Mouse (Mus musculus) hindbrain, embryonic 10.5 days (tissue): Measurements from ENCODE around the gene Adgrd1. TPM values are rescaled to one million over a fixed set of nuclear protein-coding genes. Genes with fewer than 3 reads are reported as not detected.

Experiments used
- DNase-seq: peaks from one replicate; pipeline ENCODE4 v3.0.0-alpha.2; 2017; ENCODE audit warnings: low spot score
- H3K27ac ChIP-seq: fragments of 300-500 bp; sonication (generic); 2 replicates; pipeline ENCODE4 v1.5.1; 2016; ENCODE audit warnings: mild to moderate bottlenecking, moderate library complexity
- H3K27me3 ChIP-seq: fragments of 300-500 bp; sonication (generic); 2 replicates; pipeline ENCODE4 v1.6.1; 2016; ENCODE audit warnings: mild to moderate bottlenecking; ENCODE audit not compliant: poor library complexity, insufficient read depth, severe bottlenecking
- H3K36me3 ChIP-seq: fragments of 300-500 bp; sonication (generic); 2 replicates; pipeline ENCODE4 v1.6.1; 2016; ENCODE audit warnings: mild to moderate bottlenecking, moderate library complexity
- H3K4me1 ChIP-seq: fragments of 300-500 bp; sonication (generic); replicated peaks from 2 replicates; pipeline ENCODE4 v1.6.1; 2016; ENCODE audit warnings: mild to moderate bottlenecking
- H3K4me3 ChIP-seq: fragments of 300-500 bp; sonication (generic); 2 replicates; pipeline ENCODE4 v1.5.1; 2016; ENCODE audit warnings: mild to moderate bottlenecking, moderate library complexity
- H3K9me3 ChIP-seq: fragments of 300-500 bp; sonication (generic); 2 replicates; pipeline ENCODE4 v1.6.1; 2016; ENCODE audit warnings: mild to moderate bottlenecking, moderate library complexity
- WGBS: fragments of 180-500 bp; shearing (Covaris S2); methylation state at CpG from one replicate; pipeline ENCODE4 v1.1.7; 2016; 5-methylcytosine and 5-hydroxymethylcytosine counted together
- polyA plus RNA-seq: library from polyadenylated mRNA; unstranded; fragments of >200 nt; fragmentation: Nextera tagmentation; extraction: Ambion mirVana; gene quantifications from 2 replicates; pipeline ENCODE4 v1.2.1, GENCODE M21; 2016

Gene Adgrd1
- polyA plus RNA-seq, 1 experiment from 2014 or later, result 0.13 TPM

- Histone ChIP-seq H3K4me1 (peaks cover 29% of the 10 kb centered on the region), H3K27me3 (no peaks in the 10 kb centered on the region), H3K4me3 (no peak overlapping the region), H3K9me3 (no peaks in the 10 kb centered on the region), H3K36me3 (no peaks in the 10 kb centered on the region), H3K27ac (peak overlapping the region; percentile 70; the same call in 1 of the 2 replicates)
- WGBS, result 70% methylated on average over 5 of the region's 5 CpGs
- no peak for DNase-seq
These were observed 72.5 kb downstream of the Adgrd1 start for GRCm38 (mm10) chr5:129169090-129169489.

DNA sequence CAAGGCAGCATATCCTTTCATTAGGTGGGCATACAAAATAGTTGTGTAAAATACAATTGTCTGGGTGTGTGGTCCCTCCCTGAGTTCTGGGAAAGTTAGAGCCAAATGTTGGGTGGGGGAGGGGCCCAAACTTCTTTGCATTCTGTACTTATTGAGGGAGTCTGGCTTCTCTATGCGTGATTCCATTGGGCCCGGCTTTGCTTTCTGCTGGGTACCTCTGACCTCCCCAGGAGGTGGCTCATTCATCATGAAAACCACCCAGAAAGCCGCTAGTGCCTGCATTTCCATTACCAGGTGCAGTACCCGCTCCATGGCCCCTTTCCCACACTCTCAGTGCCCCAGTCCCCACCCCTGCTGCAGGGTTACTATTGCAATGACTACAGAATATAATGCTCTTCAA, 73.0 kb downstream of the Adgrd1 start:
- no peaks in the 10 kb centered on the region for H3K9me3 ChIP-seq
- peaks cover 26% of the 10 kb centered on the region for H3K4me1 ChIP-seq
- WGBS, result 11% methylated on average over 4 of the region's 4 CpGs
- peak overlapping the region; percentile 70 for H3K27ac ChIP-seq
- no peak for DNase-seq
- no peaks in the 10 kb centered on the region for H3K27me3 ChIP-seq
- no peak overlapping the region for H3K4me3 ChIP-seq
- H3K36me3 ChIP-seq, result no peaks in the 10 kb centered on the region

DNA sequence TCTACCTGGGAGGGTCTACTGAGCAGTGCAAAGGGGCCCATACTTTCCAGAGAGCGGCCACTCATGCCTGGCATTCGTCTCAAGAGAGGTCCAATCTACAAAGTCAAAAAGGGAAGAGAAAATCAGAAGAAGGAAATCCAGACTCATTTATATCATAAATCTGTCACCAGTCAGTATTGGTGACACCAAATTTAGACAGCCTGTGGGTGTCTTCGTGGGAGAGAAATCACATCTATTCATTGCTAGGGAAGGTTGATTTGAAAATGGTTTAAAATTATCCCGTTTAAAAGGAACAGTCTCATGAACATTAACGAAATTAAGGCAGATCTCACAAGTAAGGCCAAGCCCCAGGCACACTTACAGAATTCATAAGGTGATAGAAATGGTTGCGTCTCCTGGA, 76.0 kb downstream of the Adgrd1 start:
- Histone ChIP-seq H3K36me3 (no peaks in the 10 kb centered on the region), H3K27me3 (no peaks in the 10 kb centered on the region), H3K4me3 (no peak overlapping the region), H3K4me1 (peaks cover 28% of the 10 kb centered on the region), H3K9me3 (no peaks in the 10 kb centered on the region), H3K27ac (no peak overlapping the region)
- WGBS, result 94% methylated on average over 6 of the region's 6 CpGs
- DNase-seq, result no peak

DNA sequence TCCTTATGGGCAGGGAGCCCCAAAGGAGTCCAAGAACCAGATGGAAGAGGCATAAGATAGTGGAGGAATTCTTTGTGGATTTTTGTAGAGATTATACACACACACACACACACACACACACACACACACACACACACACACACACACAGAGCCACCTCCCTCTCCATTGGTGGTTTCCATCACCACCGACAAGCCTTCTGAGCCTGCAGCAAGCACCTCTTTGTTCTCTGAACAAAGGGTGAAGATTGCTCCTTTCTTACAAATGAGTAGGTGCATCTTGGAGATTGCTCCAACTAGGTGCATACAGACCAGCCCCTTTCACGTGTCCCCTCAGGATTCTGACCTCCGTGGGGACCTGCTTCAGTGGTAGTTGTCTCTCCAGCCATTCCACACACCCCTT, 79.4 kb downstream of the Adgrd1 start:
- peaks cover 12% of the 10 kb centered on the region for H3K4me1 ChIP-seq
- 36% methylated on average over 3 of the region's 3 CpGs for WGBS

GRCm38 (mm10) chr5:129177697-129178511, 81.4 kb downstream of the Adgrd1 start:
- no peak overlapping the region for H3K4me3 ChIP-seq
- H3K4me1 ChIP-seq, result peaks cover 26% of the 10 kb centered on the region
- WGBS, result 52% methylated on average over 14 of the region's 14 CpGs
- H3K27ac ChIP-seq, result no peak overlapping the region
- peak; percentile 86 for DNase-seq
- peaks cover 20% of the 10 kb centered on the region for H3K27me3 ChIP-seq
- H3K36me3 ChIP-seq, result no peaks in the 10 kb centered on the region
- no peaks in the 10 kb centered on the region for H3K9me3 ChIP-seq

More for the DNA sequence above, 79.4 kb downstream of the Adgrd1 start:
- Histone ChIP-seq H3K36me3 (no peaks in the 10 kb centered on the region), H3K27ac (peak overlapping the region; percentile 70), H3K9me3 (no peaks in the 10 kb centered on the region), H3K4me3 (no peak overlapping the region), H3K27me3 (peaks cover 14% of the 10 kb centered on the region)
- no peak for DNase-seq

- 92% methylated on average over 6 of the region's 6 CpGs for WGBS
- peaks cover 39% of the 10 kb centered on the region for H3K4me1 ChIP-seq
These were observed 82.8 kb downstream of the Adgrd1 start for GRCm38 (mm10) chr5:129179356-129179755.

GRCm38 (mm10) chr5:129179995-129180714, 83.6 kb downstream of the Adgrd1 start:
- Histone ChIP-seq H3K4me3 (no peak overlapping the region), H3K36me3 (no peaks in the 10 kb centered on the region), H3K27me3 (peaks cover 25% of the 10 kb centered on the region), H3K4me1 (peaks cover 46% of the 10 kb centered on the region), H3K9me3 (no peaks in the 10 kb centered on the region), H3K27ac (no peak overlapping the region)
- DNase-seq, result no peak
- WGBS, result 87% methylated on average over 17 of the region's 17 CpGs

More at GRCm38 (mm10) chr5:129179356-129179755, 82.8 kb downstream of the Adgrd1 start:
- H3K27me3 ChIP-seq, result peaks cover 23% of the 10 kb centered on the region
- H3K4me3 ChIP-seq, result no peak overlapping the region
- no peak overlapping the region; the same call in 1 of the 2 replicates for H3K27ac ChIP-seq
- DNase-seq, result no peak
- H3K9me3 ChIP-seq, result no peaks in the 10 kb centered on the region
- no peaks in the 10 kb centered on the region for H3K36me3 ChIP-seq

GRCm38 (mm10) chr5:129180715-129181228, 84.2 kb downstream of the Adgrd1 start:
- H3K4me1 ChIP-seq, result peaks cover 43% of the 10 kb centered on the region
- no peak for DNase-seq
- 85% methylated on average over 13 of the region's 13 CpGs for WGBS
- peaks cover 25% of the 10 kb centered on the region for H3K27me3 ChIP-seq
- H3K9me3 ChIP-seq, result no peaks in the 10 kb centered on the region
- 0 out of 2 replicates have a peak overlapping the region, but pooled peaks have one; percentile 13 for H3K27ac ChIP-seq
- H3K4me3 ChIP-seq, result no peak overlapping the region
- H3K36me3 ChIP-seq, result no peaks in the 10 kb centered on the region

DNA sequence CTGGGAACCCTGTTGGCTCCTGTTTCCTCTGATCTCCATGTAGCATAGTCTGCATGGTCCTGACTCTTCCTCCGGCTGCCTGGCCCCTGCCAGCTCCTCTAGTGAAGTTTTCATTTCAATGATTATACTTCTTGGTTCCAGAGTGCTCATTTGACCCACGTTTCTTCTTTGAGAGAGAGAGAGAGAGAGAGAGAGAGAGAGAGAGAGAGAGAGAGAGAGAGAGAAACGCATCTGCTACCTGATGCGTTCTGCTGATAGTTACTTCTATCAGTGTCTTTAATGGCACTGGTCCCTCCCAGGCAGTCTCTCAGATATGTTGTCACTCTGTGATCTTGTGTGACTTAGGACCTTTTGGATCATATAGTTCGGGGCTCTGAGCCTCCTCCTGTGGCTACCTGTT, 84.9 kb downstream of the Adgrd1 start:
- 0 out of 2 replicates have a peak overlapping the region, but pooled peaks have one; percentile 13 for H3K27ac ChIP-seq
- 74% methylated on average over 5 of the region's 5 CpGs for WGBS
- H3K9me3 ChIP-seq, result no peaks in the 10 kb centered on the region
- no peak for DNase-seq
- peaks cover 25% of the 10 kb centered on the region for H3K27me3 ChIP-seq
- peaks cover 43% of the 10 kb centered on the region for H3K4me1 ChIP-seq
- no peak overlapping the region for H3K4me3 ChIP-seq
- H3K36me3 ChIP-seq, result no peaks in the 10 kb centered on the region

- Histone ChIP-seq H3K9me3 (no peaks in the 10 kb centered on the region), H3K27me3 (peaks cover 25% of the 10 kb centered on the region), H3K4me3 (no peak overlapping the region), H3K36me3 (no peaks in the 10 kb centered on the region), H3K4me1 (peaks cover 48% of the 10 kb centered on the region), H3K27ac (no peak overlapping the region)
- WGBS, result 46% methylated on average over 8 of the region's 8 CpGs
- DNase-seq, result no peak
These were observed 86.0 kb downstream of the Adgrd1 start for GRCm38 (mm10) chr5:129182554-129182953.

DNA sequence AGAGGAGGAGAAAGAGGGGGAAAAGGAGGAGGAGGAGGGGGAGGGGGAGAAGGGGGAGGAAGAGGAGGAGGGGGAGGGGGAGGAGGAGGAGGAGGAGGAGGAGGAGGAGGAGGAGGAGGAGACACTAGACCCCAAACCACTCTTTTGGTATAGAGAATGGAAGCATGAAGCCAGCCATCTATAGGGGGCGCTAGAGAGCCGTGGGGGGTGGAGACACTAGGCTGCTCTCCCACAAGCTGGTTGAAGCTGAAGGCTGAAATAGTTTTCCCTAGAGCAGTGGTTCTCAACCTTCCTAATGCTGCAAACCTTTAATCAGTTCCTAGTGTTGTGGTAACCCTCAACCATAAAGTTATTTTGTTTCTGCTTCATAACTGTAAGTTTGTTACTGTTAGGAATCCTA, 89.7 kb downstream of the Adgrd1 start:
- Histone ChIP-seq H3K4me3 (no peak overlapping the region), H3K9me3 (no peaks in the 10 kb centered on the region), H3K4me1 (peaks cover 73% of the 10 kb centered on the region), H3K27ac (no peak overlapping the region), H3K27me3 (peaks cover 9% of the 10 kb centered on the region; the same call in 1 of the 2 replicates), H3K36me3 (no peaks in the 10 kb centered on the region)
- WGBS, result 8% methylated on average over 2 of the region's 2 CpGs
- DNase-seq, result peak; percentile 52

DNA sequence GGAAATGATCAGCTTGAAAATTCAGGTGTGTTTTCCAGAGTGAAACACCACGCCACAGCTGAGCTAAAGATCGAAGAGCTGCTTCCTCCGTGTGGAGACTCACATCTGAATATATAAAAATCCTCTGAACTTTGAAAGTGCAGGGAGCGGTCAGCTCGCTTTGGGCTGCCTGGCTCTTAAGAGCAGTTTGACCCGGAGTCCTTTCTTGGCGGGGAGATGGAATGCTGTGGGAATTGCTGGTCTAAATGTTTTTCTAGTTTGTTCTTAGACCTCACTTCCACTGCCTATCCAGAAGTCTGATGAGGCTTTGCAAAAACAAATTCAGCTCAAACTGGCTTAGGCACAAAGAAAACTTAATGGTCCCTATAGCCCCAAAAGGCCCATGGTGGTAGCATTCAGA, 90.4 kb downstream of the Adgrd1 start:
- no peaks in the 10 kb centered on the region for H3K36me3 ChIP-seq
- H3K9me3 ChIP-seq, result no peaks in the 10 kb centered on the region
- peaks cover 5% of the 10 kb centered on the region; the same call in 1 of the 2 replicates for H3K27me3 ChIP-seq
- 83% methylated on average over 7 of the region's 7 CpGs for WGBS
- H3K27ac ChIP-seq, result no peak overlapping the region
- no peak for DNase-seq
- H3K4me3 ChIP-seq, result no peak overlapping the region
- peaks cover 72% of the 10 kb centered on the region for H3K4me1 ChIP-seq

GRCm38 (mm10) chr5:129189071-129189470, 92.5 kb downstream of the Adgrd1 start:
- H3K27ac ChIP-seq, result peak overlapping the region; percentile 47
- peaks cover 58% of the 10 kb centered on the region for H3K4me1 ChIP-seq
- H3K36me3 ChIP-seq, result no peaks in the 10 kb centered on the region
- peaks cover 5% of the 10 kb centered on the region; the same call in 1 of the 2 replicates for H3K27me3 ChIP-seq
- H3K4me3 ChIP-seq, result no peak overlapping the region
- WGBS, result 85% methylated on average over 6 of the region's 6 CpGs
- H3K9me3 ChIP-seq, result no peaks in the 10 kb centered on the region
- DNase-seq, result no peak
